Mouse (Mus musculus): ENCODE data around the gene Glud1. TPM values are rescaled to one million over a fixed set of nuclear protein-coding genes. Genes with fewer than 3 reads are reported as not detected.

Gene Glud1
- polyA plus RNA-seq, 1 experiment from 2014 or later: 64.4 TPM

GRCm38 (mm10) chr14:34351660-34352059 is 41.1 kb downstream of the Glud1 start:
- Histone ChIP-seq H3K9ac (ENCODE audit: low read depth, low read length) (no peak overlapping the region), H3K4me2 (no peak overlapping the region), H3K36me3 (ENCODE audit: control insufficient read depth, insufficient read depth, low read length) (no peaks in the 10 kb centered on the region), H3K9me3 (replicated peaks; ENCODE audit: control insufficient read depth, low read length) (no peaks in the 10 kb centered on the region), H3K4me1 (ENCODE audit: control insufficient read depth, insufficient read depth, low read length) (peaks cover 3% of the 10 kb centered on the region; the same call in 1 of the 2 replicates), H3K4me3 (ENCODE audit: low read depth, low read length) (no peak overlapping the region), H3K27me3 (ENCODE audit: control insufficient read depth, insufficient read depth, low read length) (no peaks in the 10 kb centered on the region), H3K27ac (ENCODE audit: low read depth, low read length) (no peak overlapping the region)
- no peak for ATAC-seq (replicated peaks; ENCODE audit: insufficient number of reproducible peaks, low FRiP score, low TSS enrichment)
- 65% methylated on average over 3 of the region's 3 CpGs for WGBS (ENCODE audit: insufficient replicate concordance)

- H3K4me3 ChIP-seq (ENCODE audit: low read depth, low read length): no peak overlapping the region
- H3K36me3 ChIP-seq (ENCODE audit: control insufficient read depth, insufficient read depth, low read length): no peaks in the 10 kb centered on the region
- H3K27me3 ChIP-seq (ENCODE audit: control insufficient read depth, insufficient read depth, low read length): no peaks in the 10 kb centered on the region
- WGBS (ENCODE audit: insufficient replicate concordance): 65% methylated on average over 6 of the region's 6 CpGs
- ATAC-seq (replicated peaks; ENCODE audit: insufficient number of reproducible peaks, low FRiP score, low TSS enrichment): no peak
- no peaks in the 10 kb centered on the region for H3K9me3 ChIP-seq (replicated peaks; ENCODE audit: control insufficient read depth, low read length)
- no peak overlapping the region for H3K9ac ChIP-seq (ENCODE audit: low read depth, low read length)
- no peak overlapping the region for H3K4me2 ChIP-seq
- H3K4me1 ChIP-seq (ENCODE audit: control insufficient read depth, insufficient read depth, low read length): peaks cover 3% of the 10 kb centered on the region; the same call in 1 of the 2 replicates
- H3K27ac ChIP-seq (ENCODE audit: low read depth, low read length): no peak overlapping the region
Observed at GRCm38 (mm10) chr14:34352523-34352922, 42.0 kb downstream of the Glud1 start.

DNA sequence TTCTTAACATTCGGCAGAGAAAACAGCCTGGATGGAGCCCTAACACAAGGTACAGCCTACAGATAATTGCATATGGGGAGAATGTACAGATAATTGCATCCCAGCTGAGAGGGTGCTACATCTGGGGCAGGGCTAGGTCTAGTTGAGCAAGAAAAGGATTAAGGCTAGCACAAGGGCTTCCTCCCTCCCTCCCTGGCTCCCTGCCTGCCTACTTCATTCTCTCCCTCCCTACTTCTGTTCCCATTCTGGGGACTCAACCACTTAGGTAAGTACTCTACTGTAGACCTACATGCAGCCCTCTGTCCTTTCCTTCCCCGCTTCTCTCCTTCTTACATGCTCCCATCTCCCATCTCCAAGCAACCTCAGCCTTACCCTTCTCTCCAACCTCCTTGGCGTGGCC is 42.8 kb downstream of the Glud1 start:
- H3K4me3 ChIP-seq (ENCODE audit: low read depth, low read length): no peak overlapping the region
- H3K4me2 ChIP-seq: no peak overlapping the region
- H3K9ac ChIP-seq (ENCODE audit: low read depth, low read length): no peak overlapping the region
- ATAC-seq (replicated peaks; ENCODE audit: insufficient number of reproducible peaks, low FRiP score, low TSS enrichment): no peak
- no peaks in the 10 kb centered on the region for H3K36me3 ChIP-seq (ENCODE audit: control insufficient read depth, insufficient read depth, low read length)
- H3K27me3 ChIP-seq (ENCODE audit: control insufficient read depth, insufficient read depth, low read length): no peaks in the 10 kb centered on the region
- H3K9me3 ChIP-seq (replicated peaks; ENCODE audit: control insufficient read depth, low read length): no peaks in the 10 kb centered on the region
- no peak overlapping the region for H3K27ac ChIP-seq (ENCODE audit: low read depth, low read length)
- WGBS (ENCODE audit: insufficient replicate concordance): 83% methylated on average over 3 of the region's 3 CpGs
- H3K4me1 ChIP-seq (ENCODE audit: control insufficient read depth, insufficient read depth, low read length): peaks cover 3% of the 10 kb centered on the region; the same call in 1 of the 2 replicates

DNA sequence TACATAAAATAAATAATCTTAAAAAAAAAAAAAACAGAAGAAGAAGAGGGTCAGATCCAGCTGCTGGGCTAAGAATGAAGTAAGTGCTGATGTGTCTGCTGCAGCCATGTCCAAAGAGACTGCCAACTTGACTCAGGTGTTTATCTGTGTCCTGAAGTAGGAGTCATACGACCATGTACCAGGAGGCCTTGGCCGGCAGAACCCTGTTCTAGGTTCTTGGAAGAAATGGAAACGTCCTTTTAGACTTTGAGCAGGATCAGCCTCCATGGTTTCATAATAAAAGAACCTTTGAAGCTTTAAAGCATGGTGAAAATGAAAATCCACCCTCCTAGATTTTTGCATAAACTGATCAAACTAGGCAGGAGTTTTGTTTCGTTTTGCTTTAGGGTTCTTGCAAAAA is 43.9 kb downstream of the Glud1 start:
- H3K4me3 ChIP-seq (ENCODE audit: low read depth, low read length): no peak overlapping the region
- no peak overlapping the region for H3K27ac ChIP-seq (ENCODE audit: low read depth, low read length)
- no peak for ATAC-seq (replicated peaks; ENCODE audit: insufficient number of reproducible peaks, low FRiP score, low TSS enrichment)
- H3K9me3 ChIP-seq (replicated peaks; ENCODE audit: control insufficient read depth, low read length): no peaks in the 10 kb centered on the region
- H3K9ac ChIP-seq (ENCODE audit: low read depth, low read length): no peak overlapping the region
- no peaks in the 10 kb centered on the region for H3K27me3 ChIP-seq (ENCODE audit: control insufficient read depth, insufficient read depth, low read length)
- H3K4me2 ChIP-seq: no peak overlapping the region
- H3K4me1 ChIP-seq (ENCODE audit: control insufficient read depth, insufficient read depth, low read length): peaks cover 3% of the 10 kb centered on the region; the same call in 1 of the 2 replicates
- 78% methylated on average over 4 of the region's 4 CpGs for WGBS (ENCODE audit: insufficient replicate concordance)
- no peaks in the 10 kb centered on the region for H3K36me3 ChIP-seq (ENCODE audit: control insufficient read depth, insufficient read depth, low read length)

DNA sequence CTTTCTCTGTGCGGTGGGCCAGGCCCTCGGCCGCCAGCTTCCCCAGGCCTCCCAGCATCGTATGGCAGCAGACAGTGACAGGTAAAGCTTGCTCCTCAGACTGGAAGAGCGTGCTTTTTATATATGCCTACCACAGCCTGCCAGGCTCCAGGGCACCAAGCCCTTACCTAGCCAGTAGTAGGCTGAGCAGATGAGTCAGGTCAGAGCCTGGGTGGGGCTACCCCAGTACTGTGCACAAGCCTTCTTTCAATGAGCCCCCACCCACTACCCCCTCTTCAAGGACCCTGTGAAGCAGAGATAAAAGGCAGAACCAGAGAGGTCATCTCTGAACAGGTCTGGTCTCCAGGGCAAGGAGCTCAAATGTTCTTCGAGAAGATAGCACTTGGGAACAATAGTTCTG is 44.8 kb downstream of the Glud1 start, which contains the start of gene Fam25c:
Gene Fam25c (minus strand): TSS at position 133 of the 400 bp plus-strand sequence.
- no peaks in the 10 kb centered on the region for H3K36me3 ChIP-seq (ENCODE audit: control insufficient read depth, insufficient read depth, low read length)
- peaks cover 3% of the 10 kb centered on the region; the same call in 1 of the 2 replicates for H3K4me1 ChIP-seq (ENCODE audit: control insufficient read depth, insufficient read depth, low read length)
- no peak within 1 kb of the TSS for H3K4me3 ChIP-seq (ENCODE audit: low read depth, low read length)
- ATAC-seq (replicated peaks; ENCODE audit: insufficient number of reproducible peaks, low FRiP score, low TSS enrichment): no peak; the same call in 1 of the 2 replicates
- no peak within 1 kb of the TSS for H3K9ac ChIP-seq (ENCODE audit: low read depth, low read length)
- no peaks in the 10 kb centered on the region for H3K9me3 ChIP-seq (replicated peaks; ENCODE audit: control insufficient read depth, low read length)
- no peak within 1 kb of the TSS for H3K27ac ChIP-seq (ENCODE audit: low read depth, low read length)
- H3K4me2 ChIP-seq: no peak within 1 kb of the TSS
- WGBS (ENCODE audit: insufficient replicate concordance): 57% methylated on average over 6 of the region's 6 CpGs
- no peaks in the 10 kb centered on the region for H3K27me3 ChIP-seq (ENCODE audit: control insufficient read depth, insufficient read depth, low read length)

GRCm38 (mm10) chr14:34357671-34358455 is 47.3 kb downstream of the Glud1 start:
- Histone ChIP-seq H3K4me1 (ENCODE audit: control insufficient read depth, insufficient read depth, low read length) (peaks cover 3% of the 10 kb centered on the region; the same call in 1 of the 2 replicates), H3K9me3 (replicated peaks; ENCODE audit: control insufficient read depth, low read length) (no peaks in the 10 kb centered on the region), H3K27ac (ENCODE audit: low read depth, low read length) (no peak overlapping the region), H3K27me3 (ENCODE audit: control insufficient read depth, insufficient read depth, low read length) (no peaks in the 10 kb centered on the region), H3K4me3 (ENCODE audit: low read depth, low read length) (no peak overlapping the region), H3K9ac (ENCODE audit: low read depth, low read length) (no peak overlapping the region), H3K4me2 (no peak overlapping the region), H3K36me3 (ENCODE audit: control insufficient read depth, insufficient read depth, low read length) (no peaks in the 10 kb centered on the region)
- 74% methylated on average over 7 of the region's 7 CpGs for WGBS (ENCODE audit: insufficient replicate concordance)
- no peak for ATAC-seq (replicated peaks; ENCODE audit: insufficient number of reproducible peaks, low FRiP score, low TSS enrichment)

DNA sequence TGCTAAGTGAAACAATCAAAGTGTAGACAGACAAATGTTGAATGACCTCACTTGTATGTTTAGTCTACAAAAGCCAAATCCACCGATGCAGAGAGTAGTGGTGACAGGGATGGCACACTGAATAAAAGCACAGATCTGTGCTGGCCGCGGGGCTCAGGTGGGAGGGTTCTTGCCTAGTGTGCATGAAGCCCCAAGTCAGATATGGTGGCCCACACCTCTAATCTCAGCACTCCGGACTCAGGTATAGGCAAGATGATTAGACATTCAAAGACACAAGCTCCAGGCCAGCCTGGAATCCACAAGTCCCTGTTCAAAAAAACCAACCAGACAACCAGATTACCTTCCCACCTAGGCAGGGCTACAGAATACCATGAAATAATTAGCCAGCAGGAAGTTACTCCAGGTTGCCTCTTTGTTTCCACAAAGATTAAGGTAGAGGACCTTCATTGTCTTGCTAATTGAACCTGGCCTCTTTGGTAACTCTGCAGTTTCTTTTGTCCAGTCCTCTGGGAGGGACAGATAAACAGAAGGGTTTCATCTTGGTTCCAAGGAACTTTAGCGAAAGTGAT is 49.2 kb downstream of the Glud1 start:
- peaks cover 7% of the 10 kb centered on the region for H3K4me1 ChIP-seq (ENCODE audit: control insufficient read depth, insufficient read depth, low read length)
- H3K4me3 ChIP-seq (ENCODE audit: low read depth, low read length): no peak overlapping the region
- H3K9ac ChIP-seq (ENCODE audit: low read depth, low read length): no peak overlapping the region
- H3K36me3 ChIP-seq (ENCODE audit: control insufficient read depth, insufficient read depth, low read length): no peaks in the 10 kb centered on the region
- H3K9me3 ChIP-seq (replicated peaks; ENCODE audit: control insufficient read depth, low read length): no peaks in the 10 kb centered on the region
- no peak overlapping the region for H3K4me2 ChIP-seq
- 44% methylated on average over 5 of the region's 5 CpGs for WGBS (ENCODE audit: insufficient replicate concordance)
- no peaks in the 10 kb centered on the region; the same call in 1 of the 2 replicates for H3K27me3 ChIP-seq (ENCODE audit: control insufficient read depth, insufficient read depth, low read length)
- no peak overlapping the region for H3K27ac ChIP-seq (ENCODE audit: low read depth, low read length)
- ATAC-seq (replicated peaks; ENCODE audit: insufficient number of reproducible peaks, low FRiP score, low TSS enrichment): no peak

DNA sequence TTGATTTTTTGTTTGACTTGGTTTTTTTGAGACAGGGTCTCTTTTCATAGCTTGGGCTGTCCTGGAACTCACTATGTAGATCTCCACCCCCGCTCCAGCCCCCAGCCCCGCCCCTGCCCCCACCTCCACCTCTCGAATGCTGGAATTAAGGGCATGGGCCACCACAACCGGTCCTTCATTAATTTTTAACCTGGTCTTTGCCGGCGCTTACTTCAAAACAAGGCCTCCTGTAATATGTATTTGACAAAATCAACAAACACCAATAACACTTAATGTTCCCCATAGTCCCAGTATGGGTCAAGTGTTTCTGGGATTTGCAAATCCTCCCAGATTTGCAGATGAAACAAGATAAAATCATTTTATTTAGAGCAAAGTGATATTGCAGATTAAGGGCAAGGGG is 49.7 kb downstream of the Glud1 start:
- no peaks in the 10 kb centered on the region; the same call in 1 of the 2 replicates for H3K27me3 ChIP-seq (ENCODE audit: control insufficient read depth, insufficient read depth, low read length)
- H3K4me1 ChIP-seq (ENCODE audit: control insufficient read depth, insufficient read depth, low read length): peaks cover 4% of the 10 kb centered on the region; the same call in 1 of the 2 replicates
- no peak overlapping the region for H3K9ac ChIP-seq (ENCODE audit: low read depth, low read length)
- WGBS (ENCODE audit: insufficient replicate concordance): 49% methylated on average over 6 of the region's 6 CpGs
- H3K36me3 ChIP-seq (ENCODE audit: control insufficient read depth, insufficient read depth, low read length): no peaks in the 10 kb centered on the region
- H3K27ac ChIP-seq (ENCODE audit: low read depth, low read length): no peak overlapping the region
- H3K4me3 ChIP-seq (ENCODE audit: low read depth, low read length): no peak overlapping the region
- no peaks in the 10 kb centered on the region for H3K9me3 ChIP-seq (replicated peaks; ENCODE audit: control insufficient read depth, low read length)
- no peak for ATAC-seq (replicated peaks; ENCODE audit: insufficient number of reproducible peaks, low FRiP score, low TSS enrichment)
- H3K4me2 ChIP-seq: no peak overlapping the region

All from heart, embryonic 11.5 days (tissue).